Mouse (Mus musculus) ES-Bruce4 (cell line): ENCODE data around the gene Plekha7.

ENCODE experiments used
- CTCF ChIP-seq: IDR thresholded peaks from one replicate; pipeline ENCODE4 v1.8.1; 2011; ENCODE audit warnings: low read depth, low read length
- POLR2A ChIP-seq: IDR thresholded peaks from one replicate; pipeline ENCODE4 v1.8.1; 2011; ENCODE audit warnings: low read length; ENCODE audit not compliant: insufficient read depth

GRCm38 (mm10) chr7:116334669-116335038, 26.5 kb upstream of the Plekha7 start:
- no peak for TF ChIP-seq POLR2A
- no peak for TF ChIP-seq CTCF
